Mouse (Mus musculus): Measurements from ENCODE around the gene Stx8. TPM values are rescaled to one million over a fixed set of nuclear protein-coding genes. Genes with fewer than 3 reads are reported as not detected.

Gene Stx8
- polyA plus RNA-seq, 1 experiment from 2014 or later: 59.7 TPM

DNA sequence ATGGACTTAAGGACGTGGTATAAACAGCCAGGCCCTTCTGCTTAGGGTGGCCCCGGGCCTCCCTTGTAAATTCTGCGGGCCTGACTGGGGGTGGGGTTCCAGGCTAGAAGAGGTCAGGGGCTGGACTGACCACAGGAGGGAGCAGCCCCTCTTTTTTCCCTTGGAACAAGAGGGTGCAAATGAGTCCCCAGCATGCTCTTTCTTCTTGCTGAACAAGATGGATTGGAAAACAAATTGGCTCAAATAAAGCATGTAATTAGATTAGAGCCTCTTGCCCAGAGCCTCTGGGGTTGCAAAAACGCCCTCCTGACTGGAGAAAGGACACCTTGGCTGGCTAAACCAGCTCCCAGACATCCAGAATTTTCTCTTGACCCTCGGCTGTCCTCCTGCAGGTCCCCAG, 273.8 kb downstream of the Stx8 start:
- ATAC-seq: no peak
- H3K9me3 ChIP-seq: no peaks in the 10 kb centered on the region
- WGBS: 47% methylated on average over 5 of the region's 5 CpGs
- no peak overlapping the region for H3K4me2 ChIP-seq (replicated peaks)
- H3K4me1 ChIP-seq (replicated peaks): 0 out of 2 replicates have a peak, but pooled peaks cover 3% of the 10 kb centered on the region
- H3K4me3 ChIP-seq (replicated peaks): no peak overlapping the region
- H3K36me3 ChIP-seq: no peaks in the 10 kb centered on the region
- H3K27ac ChIP-seq: no peak overlapping the region
- H3K27me3 ChIP-seq (replicated peaks): no peaks in the 10 kb centered on the region
- no peak overlapping the region for H3K9ac ChIP-seq

DNA sequence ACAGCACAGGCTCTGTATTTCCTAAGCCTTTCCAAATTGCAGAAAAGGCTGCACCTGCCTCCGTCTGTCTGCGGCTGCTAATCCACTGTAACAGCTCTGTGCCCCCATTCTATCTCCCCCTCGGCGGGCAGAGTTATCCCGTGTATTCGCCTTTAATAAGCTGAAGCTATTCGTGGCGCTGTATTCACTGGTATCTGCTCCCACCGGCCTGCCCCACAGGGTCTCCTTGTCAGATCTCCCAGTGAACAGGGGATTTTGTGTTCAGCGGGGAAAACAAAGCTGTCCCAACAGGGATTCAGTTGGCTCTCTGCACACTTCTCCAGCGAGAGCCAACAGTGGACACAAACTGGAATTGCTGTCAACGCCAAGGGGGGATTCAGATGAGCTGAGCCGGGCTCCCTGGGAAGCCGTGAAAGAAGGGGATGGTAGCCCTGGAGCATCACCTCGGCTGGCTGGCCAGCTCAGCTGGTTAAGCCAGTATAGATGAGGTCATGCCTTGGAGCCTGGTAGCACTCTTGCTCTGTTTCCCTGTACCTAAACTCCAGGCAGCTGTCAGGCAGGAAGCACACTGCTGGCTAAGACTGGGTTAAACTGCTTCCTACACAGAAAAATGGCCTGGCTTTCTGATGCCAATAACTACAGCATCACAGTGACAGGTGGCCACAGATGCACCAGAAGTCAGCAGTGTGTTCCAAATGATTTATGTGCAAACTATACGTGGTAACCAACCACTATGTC, 278.4 kb downstream of the Stx8 start:
- Histone ChIP-seq H3K27ac (no peak overlapping the region), H3K9me3 (no peaks in the 10 kb centered on the region), H3K4me3 (replicated peaks) (no peak overlapping the region), H3K9ac (no peak overlapping the region), H3K36me3 (no peaks in the 10 kb centered on the region), H3K4me2 (replicated peaks) (no peak overlapping the region), H3K4me1 (replicated peaks) (0 out of 2 replicates have a peak, but pooled peaks cover 3% of the 10 kb centered on the region), H3K27me3 (replicated peaks) (no peaks in the 10 kb centered on the region)
- ATAC-seq: no peak
- WGBS: 80% methylated on average over 16 of the region's 16 CpGs

DNA sequence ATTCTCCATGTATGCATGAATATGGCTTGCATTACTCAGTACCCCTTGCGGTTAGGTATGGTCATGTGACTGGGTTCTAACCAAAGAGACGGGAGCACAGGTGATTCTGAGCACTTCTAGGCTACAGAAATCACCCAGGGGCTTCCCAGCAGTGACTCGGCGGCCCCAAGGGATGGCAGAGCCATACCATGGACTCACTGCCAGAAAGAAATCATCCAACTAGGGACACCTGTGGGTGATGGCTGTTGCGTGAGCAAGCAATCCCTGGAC, 278.9 kb downstream of the Stx8 start:
- no peak overlapping the region for H3K9ac ChIP-seq
- H3K36me3 ChIP-seq: no peaks in the 10 kb centered on the region
- H3K4me2 ChIP-seq (replicated peaks): no peak overlapping the region
- H3K27me3 ChIP-seq (replicated peaks): no peaks in the 10 kb centered on the region
- no peak for ATAC-seq
- H3K4me1 ChIP-seq (replicated peaks): 0 out of 2 replicates have a peak, but pooled peaks cover 3% of the 10 kb centered on the region
- WGBS: 85% methylated on average over 5 of the region's 5 CpGs
- no peaks in the 10 kb centered on the region for H3K9me3 ChIP-seq
- no peak overlapping the region for H3K27ac ChIP-seq
- no peak overlapping the region for H3K4me3 ChIP-seq (replicated peaks)

DNA sequence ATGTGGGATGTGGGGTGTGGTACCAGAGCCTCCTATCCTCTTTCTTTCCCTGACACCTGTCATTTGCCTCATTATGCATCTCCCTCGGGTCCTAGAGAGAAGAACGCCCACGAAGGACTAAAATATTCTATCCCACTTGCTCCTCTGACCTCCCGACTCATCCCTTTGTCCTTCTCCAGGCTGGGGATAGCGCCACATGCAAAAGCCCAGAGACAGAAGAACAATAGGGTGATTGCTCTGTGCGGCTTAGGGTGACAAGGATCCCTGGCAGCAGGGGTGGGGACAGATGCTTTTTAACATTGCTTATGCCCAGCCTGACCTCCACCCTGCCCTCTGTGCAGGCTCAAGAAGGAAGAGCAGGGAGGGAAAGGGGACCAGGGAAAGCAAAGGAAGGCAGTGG, 281.9 kb downstream of the Stx8 start:
- H3K36me3 ChIP-seq: no peaks in the 10 kb centered on the region
- no peak overlapping the region for H3K4me3 ChIP-seq (replicated peaks)
- no peaks in the 10 kb centered on the region for H3K9me3 ChIP-seq
- H3K9ac ChIP-seq: no peak overlapping the region
- no peaks in the 10 kb centered on the region for H3K27me3 ChIP-seq (replicated peaks)
- H3K27ac ChIP-seq: no peak overlapping the region
- 58% methylated on average over 6 of the region's 6 CpGs for WGBS
- no peak for ATAC-seq
- no peaks in the 10 kb centered on the region for H3K4me1 ChIP-seq (replicated peaks)
- H3K4me2 ChIP-seq (replicated peaks): no peak overlapping the region

DNA sequence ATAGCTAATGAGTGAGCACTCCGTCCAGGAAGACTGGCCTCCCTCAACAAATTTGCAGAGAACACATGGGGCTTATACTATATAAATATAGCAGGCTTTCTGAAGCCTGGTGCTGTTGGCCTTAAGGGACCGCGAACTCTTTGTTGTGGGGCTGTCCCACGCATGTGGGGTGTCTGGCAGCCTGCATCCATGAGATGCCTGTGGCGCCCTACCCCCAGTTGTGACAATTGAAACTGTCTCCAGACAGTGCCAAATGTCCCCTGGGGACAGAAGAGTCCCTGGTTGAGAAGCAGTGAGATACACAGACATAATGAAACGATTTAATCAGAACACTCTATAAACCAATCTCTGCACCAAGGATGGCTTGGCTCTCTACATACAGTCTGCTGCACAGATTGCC, 284.1 kb downstream of the Stx8 start:
- Histone ChIP-seq H3K4me2 (replicated peaks) (no peak overlapping the region), H3K4me1 (replicated peaks) (no peaks in the 10 kb centered on the region), H3K9me3 (no peaks in the 10 kb centered on the region), H3K36me3 (no peaks in the 10 kb centered on the region), H3K27ac (no peak overlapping the region), H3K27me3 (replicated peaks) (no peaks in the 10 kb centered on the region), H3K4me3 (replicated peaks) (no peak overlapping the region), H3K9ac (no peak overlapping the region)
- ATAC-seq: no peak
- WGBS: 81% methylated on average over 6 of the region's 6 CpGs

DNA sequence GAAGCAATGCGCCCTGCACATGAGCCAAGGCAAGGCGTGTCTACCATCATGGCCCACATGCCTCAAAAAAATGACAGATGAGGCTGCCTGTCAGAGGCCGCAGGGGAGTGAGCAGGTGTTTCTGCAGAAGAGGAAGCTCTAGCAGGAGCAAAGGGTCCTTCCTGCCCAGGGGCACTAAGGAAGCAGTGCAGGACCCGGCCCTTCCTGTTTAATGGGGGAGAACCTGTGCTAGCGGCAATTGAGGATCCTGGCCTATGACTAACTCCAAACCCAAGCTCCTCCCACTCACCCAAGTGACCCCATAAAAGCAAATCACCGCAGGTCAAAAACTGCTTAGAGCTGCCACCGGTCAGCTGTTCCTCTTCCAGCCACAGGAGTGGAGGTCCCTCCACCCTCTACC, 287.5 kb downstream of the Stx8 start:
- ATAC-seq: no peak
- no peak overlapping the region for H3K4me2 ChIP-seq (replicated peaks)
- H3K27me3 ChIP-seq (replicated peaks): no peaks in the 10 kb centered on the region
- no peaks in the 10 kb centered on the region for H3K9me3 ChIP-seq
- H3K36me3 ChIP-seq: no peaks in the 10 kb centered on the region
- H3K9ac ChIP-seq: no peak overlapping the region
- no peak overlapping the region for H3K4me3 ChIP-seq (replicated peaks)
- H3K4me1 ChIP-seq (replicated peaks): no peaks in the 10 kb centered on the region
- WGBS: 77% methylated on average over 7 of the region's 7 CpGs
- no peak overlapping the region for H3K27ac ChIP-seq

Other genes starting within 250 kb of the Stx8 start
- 4.0 and 4.2 TPM in 2 replicates for gene Glp2r, start 195.0 kb upstream of the Stx8 start, polyA plus RNA-seq (2015; fragmentation: Nextera tagmentation; extraction: Ambion mirVana)
- 0.24 TPM in 1 of 2 replicates, not detected in the other for gene Gsg1l2, start 191.6 kb upstream of the Stx8 start, polyA plus RNA-seq (2015; fragmentation: Nextera tagmentation; extraction: Ambion mirVana)
- gene Dhrs7c, start 168.0 kb upstream of the Stx8 start, polyA plus RNA-seq (2015; fragmentation: Nextera tagmentation; extraction: Ambion mirVana): 0.16 TPM in 1 of 2 replicates, not detected in the other
- gene Usp43, start 44.0 kb upstream of the Stx8 start, polyA plus RNA-seq (2015; fragmentation: Nextera tagmentation; extraction: Ambion mirVana): 5.2 and 5.4 TPM in 2 replicates
- 1.1 and 1.3 TPM in 2 replicates for gene Cfap52, start 542 bp upstream of the Stx8 start, polyA plus RNA-seq (2015; fragmentation: Nextera tagmentation; extraction: Ambion mirVana)

Measured in intestine, embryonic 15.5 days (tissue).